Mouse (Mus musculus) heart, embryonic 14.5 days (tissue): ENCODE data around the gene Rora. TPM values are rescaled to one million over a fixed set of nuclear protein-coding genes. Genes with fewer than 3 reads are reported as not detected.

Source experiments
- ATAC-seq: fragments of 200-750 bp; cut with Nextera tagmentation; 2 replicates; pipeline ENCODE4 v1.8.0; 2017; ENCODE audit warnings: low read depth, moderate TSS enrichment; ENCODE audit not compliant: insufficient number of reproducible peaks, insufficient read depth, low FRiP score
- H3K27ac ChIP-seq, 2 experiments: fragments of 200-500 bp in 1 of 2; fragments of 300-500 bp in 1 of 2; sonication (generic) in 1 of 2; replicated peaks in 1 of 2; 2 replicates each; pipeline ENCODE4 v1.5.1; 2012 to 2014; ENCODE audit warnings: low read depth in 2 of 2, low read length in 2 of 2, control low read depth in 1 of 2, mild to moderate bottlenecking in 1 of 2, mixed read lengths in 1 of 2; ENCODE audit not compliant: control insufficient read depth in 1 of 2, insufficient read depth in 1 of 2
- H3K27me3 ChIP-seq: fragments of 300-500 bp; sonication (generic); 2 replicates; pipeline ENCODE4 v1.6.1; 2014; ENCODE audit warnings: mild to moderate bottlenecking, low read length, control low read depth; ENCODE audit not compliant: control insufficient read depth, insufficient read depth
- H3K36me3 ChIP-seq: fragments of 300-500 bp; sonication (generic); 2 replicates; pipeline ENCODE4 v1.6.1; 2014; ENCODE audit warnings: mild to moderate bottlenecking, control low read depth, low read length, mixed read lengths; ENCODE audit not compliant: control insufficient read depth, insufficient read depth
- H3K4me1 ChIP-seq, 2 experiments: fragments of 200-500 bp in 1 of 2; fragments of 300-500 bp in 1 of 2; sonication (generic) in 1 of 2; 2 replicates each; pipeline ENCODE4 v1.6.1; 2012 to 2014; ENCODE audit warnings: low read length in 2 of 2, control low read depth in 1 of 2, mixed read lengths in 1 of 2; ENCODE audit not compliant: control insufficient read depth in 2 of 2, insufficient read depth in 2 of 2
- H3K4me2 ChIP-seq: fragments of 300-500 bp; sonication (generic); 2 replicates; pipeline ENCODE4 v1.6.1; 2014; ENCODE audit warnings: mild to moderate bottlenecking, low read length
- H3K4me3 ChIP-seq, 2 experiments: fragments of 200-500 bp in 1 of 2; fragments of 300-500 bp in 1 of 2; sonication (generic) in 1 of 2; 2 replicates each; pipeline ENCODE4 v1.5.1; 2012 to 2014; ENCODE audit warnings: low read length in 2 of 2, mild to moderate bottlenecking in 2 of 2, control low read depth in 1 of 2, low read depth in 1 of 2, moderate library complexity in 1 of 2; ENCODE audit not compliant: control insufficient read depth in 1 of 2, insufficient read depth in 1 of 2
- H3K9ac ChIP-seq: fragments of 300-500 bp; sonication (generic); 2 replicates; pipeline ENCODE4 v1.6.1; 2014; ENCODE audit warnings: mild to moderate bottlenecking, low read length
- H3K9me3 ChIP-seq: fragments of 300-500 bp; sonication (generic); 2 replicates; pipeline ENCODE4 v1.6.1; 2016; ENCODE audit warnings: low read length, control low read depth; ENCODE audit not compliant: control insufficient read depth
- WGBS: fragments of 180-500 bp; shearing (Covaris S2); extraction: QIAGEN DNeasy Blood & Tissue Kit; methylation state at CpG from one replicate; pipeline ENCODE4 v1.1.7; 2014; 5-methylcytosine and 5-hydroxymethylcytosine counted together
- polyA plus RNA-seq: library from polyadenylated mRNA; unstranded; fragments of >200 nt; fragmentation: Nextera tagmentation; extraction: Ambion mirVana; gene quantifications from 2 replicates; pipeline ENCODE4 v1.2.1, GENCODE M21; 2014

The Rora gene
- polyA plus RNA-seq, 1 experiment from 2014 or later: 6.9 TPM

DNA sequence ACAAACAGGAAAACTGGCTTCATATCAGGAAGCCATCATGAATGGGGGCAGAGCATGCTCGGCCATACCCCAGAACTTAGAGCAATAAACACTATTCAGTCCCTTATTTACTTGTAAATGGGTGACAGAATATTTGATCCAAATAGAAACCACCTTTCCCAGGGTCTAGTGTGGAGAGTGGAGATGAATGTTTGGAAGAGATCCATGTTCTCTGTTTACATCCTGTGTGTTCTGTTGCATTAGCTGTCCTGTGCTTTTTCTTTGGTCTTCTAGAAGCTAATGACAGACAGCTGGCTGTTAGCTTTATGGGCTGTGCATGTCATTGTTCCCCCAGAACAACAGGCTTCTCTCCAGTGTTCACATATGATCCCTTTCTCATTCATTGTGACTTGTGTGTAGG lies 731.3 kb downstream of the Rora start:
- H3K4me1 ChIP-seq: no peaks in the 10 kb centered on the region
- no peak for ATAC-seq
- no peaks in the 10 kb centered on the region for H3K27me3 ChIP-seq
- no peak overlapping the region for H3K27ac ChIP-seq
- H3K9me3 ChIP-seq: no peaks in the 10 kb centered on the region
- 76% methylated on average over 1 of the region's 1 CpGs for WGBS
- no peak overlapping the region for H3K4me2 ChIP-seq
- no peaks in the 10 kb centered on the region for H3K36me3 ChIP-seq
- no peak overlapping the region for H3K4me3 ChIP-seq
- no peak overlapping the region for H3K9ac ChIP-seq

DNA sequence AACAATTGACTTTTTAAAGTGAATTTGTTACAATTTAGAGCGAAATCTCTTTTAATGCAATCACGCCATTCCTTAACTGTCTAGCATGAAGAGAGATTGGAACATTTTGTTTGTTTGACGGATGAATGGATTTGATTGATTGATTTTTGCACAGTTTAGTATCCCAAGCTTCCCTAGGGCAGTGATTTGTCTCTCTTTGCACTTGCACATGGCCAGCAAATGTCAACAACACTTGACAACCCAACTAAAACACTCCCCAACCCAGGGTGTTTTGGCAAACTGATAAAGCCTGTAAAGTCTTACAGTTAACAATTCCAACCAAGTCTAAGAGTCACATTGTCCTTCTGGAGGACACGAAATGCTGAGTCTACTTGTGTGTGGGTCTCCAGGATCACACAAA lies 733.7 kb downstream of the Rora start:
- Histone ChIP-seq H3K4me1 (no peaks in the 10 kb centered on the region), H3K4me3 (no peak overlapping the region), H3K9me3 (no peaks in the 10 kb centered on the region), H3K4me2 (no peak overlapping the region), H3K36me3 (no peaks in the 10 kb centered on the region), H3K27ac (no peak overlapping the region), H3K27me3 (no peaks in the 10 kb centered on the region), H3K9ac (no peak overlapping the region)
- ATAC-seq: no peak
- WGBS: 76% methylated on average over 4 of the region's 4 CpGs

DNA sequence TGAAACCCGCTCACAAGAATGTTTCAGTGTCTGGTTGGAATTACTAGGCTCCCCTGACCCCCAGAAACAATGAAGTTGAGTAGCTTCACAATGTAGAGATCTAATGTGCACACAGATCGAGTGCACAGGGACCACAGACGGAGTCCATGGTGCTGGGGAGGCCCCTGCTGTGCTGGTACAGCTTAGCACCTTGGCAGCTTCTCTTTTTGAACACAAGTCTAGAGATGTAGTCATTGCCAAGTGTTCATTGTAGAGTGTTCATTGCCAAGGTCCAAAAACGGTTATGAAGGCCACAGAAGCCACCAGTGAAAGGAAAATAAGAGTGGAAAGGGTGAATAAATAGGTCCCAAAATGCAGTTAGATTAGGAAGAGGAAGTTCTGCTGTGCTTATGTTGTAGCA lies 737.0 kb downstream of the Rora start:
- Histone ChIP-seq H3K9me3 (no peaks in the 10 kb centered on the region), H3K4me3 (no peak overlapping the region), H3K9ac (no peak overlapping the region), H3K27me3 (no peaks in the 10 kb centered on the region), H3K4me2 (no peak overlapping the region), H3K4me1 (no peaks in the 10 kb centered on the region), H3K36me3 (no peaks in the 10 kb centered on the region), H3K27ac (no peak overlapping the region)
- ATAC-seq: no peak
- 78% methylated on average over 4 of the region's 4 CpGs for WGBS

DNA sequence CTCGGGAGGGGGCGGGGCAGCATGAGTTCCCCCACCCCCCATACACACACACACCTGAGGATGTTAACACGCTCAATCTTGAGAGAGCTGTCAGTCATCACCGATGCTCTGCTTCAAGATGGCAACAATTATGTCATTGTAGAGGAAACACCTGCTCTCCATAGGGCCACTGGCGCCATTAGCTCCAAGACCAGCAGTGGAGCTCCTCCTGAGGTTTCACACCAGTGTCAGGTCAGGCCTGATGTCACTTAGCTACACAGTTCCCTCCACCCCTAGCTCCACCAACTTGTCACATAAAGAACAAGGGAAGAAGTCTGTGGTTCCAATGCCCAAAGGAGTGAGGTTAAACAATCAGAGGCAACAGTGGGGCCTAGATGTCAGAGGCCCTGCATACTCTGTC lies 740.6 kb downstream of the Rora start:
- H3K9me3 ChIP-seq: no peaks in the 10 kb centered on the region
- 86% methylated on average over 5 of the region's 5 CpGs for WGBS
- ATAC-seq: no peak

DNA sequence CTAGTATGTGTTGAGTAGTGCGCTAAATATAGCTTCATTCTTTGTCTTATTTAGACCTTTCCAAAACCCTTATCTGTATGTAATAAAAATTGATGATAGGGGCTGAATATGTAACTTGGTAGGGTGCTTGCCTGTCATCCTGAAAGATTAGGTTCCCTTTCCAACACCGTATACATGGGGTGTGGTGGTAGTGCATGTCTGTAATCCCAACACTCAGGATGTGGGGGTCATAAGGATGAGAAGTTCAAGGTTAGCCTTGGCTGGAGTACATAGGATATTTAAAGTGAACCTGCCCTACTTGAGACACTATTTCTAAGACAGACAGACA lies 743.8 kb downstream of the Rora start:
- Histone ChIP-seq H3K4me1 (peaks cover 0 to 8% of the 10 kb centered on the region in 2 experiments; a peak in 3 of 4 replicates), H3K27me3 (no peaks in the 10 kb centered on the region), H3K9me3 (no peaks in the 10 kb centered on the region), H3K4me2 (peak overlapping the region; percentile 93), H3K9ac (peak overlapping the region; percentile 89), H3K36me3 (peaks cover 14% of the 10 kb centered on the region), H3K27ac (peak overlapping the region; percentile 92 to 97), H3K4me3 (peak overlapping the region; percentile 70 to 94)
- WGBS: 52% methylated on average over 2 of the region's 2 CpGs
- no peak for ATAC-seq

More for the DNA sequence above, 740.6 kb downstream of the Rora start:
- Histone ChIP-seq H3K36me3 (no peaks in the 10 kb centered on the region), H3K4me2 (no peak overlapping the region), H3K4me3 (no peak overlapping the region), H3K9ac (no peak overlapping the region), H3K27ac (no peak overlapping the region), H3K4me1 (peaks cover 0 to 8% of the 10 kb centered on the region in 2 experiments; a peak in 3 of 4 replicates), H3K27me3 (no peaks in the 10 kb centered on the region)

DNA sequence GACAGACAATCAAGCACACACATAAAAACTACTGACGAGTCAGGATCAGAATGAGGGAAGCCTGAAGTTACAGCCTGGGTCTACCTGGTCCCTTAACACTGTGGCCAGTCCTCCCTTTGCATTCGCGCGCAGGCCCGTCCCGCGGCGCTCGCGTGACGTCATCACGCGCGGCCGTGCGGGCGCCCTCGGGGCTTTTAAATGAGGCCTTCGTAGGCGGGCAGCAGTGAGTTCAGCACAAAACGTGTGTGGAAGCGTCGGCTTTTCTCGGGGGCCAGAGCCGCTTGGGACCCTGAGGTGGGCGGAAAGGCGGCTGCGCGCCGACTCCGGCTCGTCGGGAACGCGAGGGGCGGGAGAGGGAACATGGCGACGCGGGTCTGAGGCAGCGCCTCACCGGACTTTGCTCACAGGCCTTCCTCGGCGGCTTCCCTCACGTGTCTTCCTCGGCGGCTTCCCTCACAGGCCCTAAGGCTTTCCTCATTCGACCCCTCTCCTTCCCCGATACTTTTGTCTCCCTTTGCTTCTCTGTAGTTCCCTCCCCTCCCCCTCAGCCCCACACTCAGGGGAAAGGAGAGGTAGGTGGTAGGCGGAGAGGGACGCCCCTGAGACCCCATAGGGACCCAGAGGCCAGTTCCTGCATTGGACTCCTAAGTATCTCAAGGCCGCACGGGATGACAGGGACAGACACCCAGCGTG lies 744.3 kb downstream of the Rora start, which contains the start of gene Ice2:
Gene Ice2, plus strand, starts transcription at position 147 of the 693 bp plus-strand sequence.
- Histone ChIP-seq H3K27ac (peak within 1 kb of the TSS; percentile 92 to 97), H3K4me2 (peak within 1 kb of the TSS; percentile 93), H3K27me3 (no peaks in the 10 kb centered on the region), H3K36me3 (peaks cover 14% of the 10 kb centered on the region), H3K9me3 (no peaks in the 10 kb centered on the region), H3K4me3 (peak within 1 kb of the TSS; percentile 70 to 94), H3K4me1 (peaks cover 0 to 8% of the 10 kb centered on the region in 2 experiments; a peak in 3 of 4 replicates), H3K9ac (peak within 1 kb of the TSS; percentile 89)
- WGBS: under 1% methylated on average over 53 of the region's 53 CpGs
- ATAC-seq: peak; percentile 77; the same call in 1 of the 2 replicates

DNA sequence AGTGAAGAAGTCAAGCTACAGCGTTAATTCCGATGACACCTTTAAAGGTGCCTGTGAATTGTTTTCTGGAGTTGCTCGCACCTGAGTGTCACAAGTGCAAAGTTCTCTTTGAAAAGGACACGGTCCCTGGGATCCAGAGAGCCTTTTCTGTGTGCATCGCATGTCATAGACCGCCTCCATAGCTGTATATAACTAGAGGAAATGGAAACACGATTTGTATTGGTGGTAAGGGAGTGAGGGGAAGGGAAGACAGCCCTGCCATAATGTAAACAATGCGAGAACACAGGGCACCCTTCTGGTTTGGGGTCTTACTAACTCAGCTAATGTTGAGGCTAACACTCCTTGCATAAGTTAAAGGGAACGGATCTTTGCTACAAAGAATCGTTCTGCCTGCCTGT lies 744.9 kb downstream of the Rora start:
- Histone ChIP-seq H3K36me3 (peaks cover 14% of the 10 kb centered on the region), H3K27ac (peak overlapping the region; percentile 92 to 97), H3K27me3 (no peaks in the 10 kb centered on the region), H3K9me3 (no peaks in the 10 kb centered on the region), H3K4me2 (peak overlapping the region; percentile 93), H3K4me1 (peaks cover 0 to 8% of the 10 kb centered on the region in 2 experiments; a peak in 3 of 4 replicates), H3K4me3 (peak overlapping the region; percentile 70 to 94), H3K9ac (peak overlapping the region; percentile 89)
- ATAC-seq: no peak
- WGBS: 18% methylated on average over 10 of the region's 10 CpGs

DNA sequence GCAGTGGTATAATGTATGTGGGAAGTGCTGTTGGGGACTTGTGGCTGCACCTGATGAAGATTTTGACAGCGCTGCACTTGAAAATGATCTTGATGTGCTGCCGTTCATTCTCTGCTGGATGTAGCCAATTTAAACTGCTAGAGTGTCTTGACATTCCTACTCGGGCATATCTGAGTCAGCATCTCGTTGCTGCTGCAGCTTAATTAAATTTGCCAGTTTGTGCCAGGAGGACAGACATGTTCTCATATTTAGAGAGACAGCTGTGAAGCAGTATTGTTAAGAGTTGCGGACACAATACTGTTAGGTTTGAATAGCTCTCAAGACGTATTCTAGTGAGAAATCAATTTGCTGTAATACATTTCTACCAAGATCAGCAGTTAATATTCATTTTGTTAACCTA lies 751.1 kb downstream of the Rora start:
- Histone ChIP-seq H3K4me2 (no peak overlapping the region), H3K9ac (no peak overlapping the region), H3K27me3 (no peaks in the 10 kb centered on the region), H3K4me1 (no peaks in the 10 kb centered on the region), H3K27ac (no peak overlapping the region), H3K4me3 (no peak overlapping the region), H3K36me3 (peaks cover 41% of the 10 kb centered on the region), H3K9me3 (no peaks in the 10 kb centered on the region)
- WGBS: 76% methylated on average over 6 of the region's 6 CpGs
- ATAC-seq: no peak
